Mouse (Mus musculus) limb, embryonic 13.5 days (tissue): ENCODE measurements around the gene Adam30. TPM values are rescaled to one million over a fixed set of nuclear protein-coding genes. Genes with fewer than 3 reads are reported as not detected.
"Not testable (repeated sequence)": the region's sequence is repeated elsewhere in the genome, so short reads cannot be mapped to it uniquely, and the experiment has no call there.

Source experiments
- ATAC-seq: fragments of 200-750 bp; cut with Nextera tagmentation; 2 replicates; pipeline ENCODE4 v1.8.0; 2017; ENCODE audit warnings: low read depth, moderate number of reproducible peaks, moderate TSS enrichment; ENCODE audit not compliant: low FRiP score
- H3K27ac ChIP-seq: fragments of 300-500 bp; sonication (generic); 2 replicates; pipeline ENCODE4 v1.5.1; 2015; ENCODE audit warnings: inconsistent platforms, mild to moderate bottlenecking, moderate library complexity
- H3K27me3 ChIP-seq: fragments of 300-500 bp; sonication (generic); 2 replicates; pipeline ENCODE4 v1.6.1; 2015; ENCODE audit warnings: mild to moderate bottlenecking, inconsistent platforms
- H3K36me3 ChIP-seq: fragments of 300-500 bp; sonication (generic); 2 replicates; pipeline ENCODE4 v1.6.1; 2015; ENCODE audit warnings: inconsistent platforms, mild to moderate bottlenecking, moderate library complexity
- H3K4me1 ChIP-seq: fragments of 300-500 bp; sonication (generic); 2 replicates; pipeline ENCODE4 v1.6.1; 2015; ENCODE audit warnings: inconsistent platforms
- H3K4me2 ChIP-seq: fragments of 300-500 bp; sonication (generic); replicated peaks from 2 replicates; pipeline ENCODE4 v1.6.1; 2015; ENCODE audit warnings: inconsistent platforms, mild to moderate bottlenecking, moderate library complexity
- H3K4me3 ChIP-seq: fragments of 300-500 bp; sonication (generic); 2 replicates; pipeline ENCODE4 v1.5.1; 2015; ENCODE audit warnings: moderate library complexity, mild to moderate bottlenecking, inconsistent platforms
- H3K9ac ChIP-seq: fragments of 300-500 bp; sonication (generic); 2 replicates; pipeline ENCODE4 v1.6.1; 2015; ENCODE audit warnings: mild to moderate bottlenecking, inconsistent platforms
- H3K9me3 ChIP-seq: fragments of 300-500 bp; sonication (generic); 2 replicates; pipeline ENCODE4 v1.6.1; 2016; ENCODE audit warnings: inconsistent platforms
- WGBS: fragments of 180-500 bp; shearing (Covaris S2); methylation state at CpG from one replicate; pipeline ENCODE4 v1.1.7; 2015; 5-methylcytosine and 5-hydroxymethylcytosine counted together
- polyA plus RNA-seq: library from polyadenylated mRNA; unstranded; fragments of >200 nt; fragmentation: Nextera tagmentation; extraction: Ambion mirVana; gene quantifications from 2 replicates; pipeline ENCODE4 v1.2.1, GENCODE M21; 2015

Adam30 gene
- not detected in 2 replicates for polyA plus RNA-seq

DNA sequence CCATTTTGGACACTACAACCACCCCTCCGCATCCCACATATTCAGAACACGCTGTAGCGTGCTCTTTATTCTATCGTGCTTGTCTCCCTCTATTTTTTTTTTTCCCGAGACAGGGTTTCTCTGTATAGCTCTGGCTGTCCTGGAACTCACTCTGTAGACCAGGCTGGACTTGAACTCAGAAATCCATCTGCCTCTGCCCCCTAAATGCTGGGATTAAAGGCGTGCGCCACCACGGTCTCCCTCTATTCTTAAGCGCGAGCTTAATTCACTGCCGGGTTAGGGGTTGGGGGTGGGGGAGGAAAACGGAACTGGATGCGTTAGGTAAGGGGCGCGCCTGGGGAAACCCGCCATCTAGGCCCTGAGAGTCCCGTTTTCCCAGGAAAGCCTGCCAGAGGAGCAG is at the start of gene Adam30:
Gene Adam30 (plus strand): TSS at position 301 of the 400 bp plus-strand sequence.
- no peak for ATAC-seq
- H3K4me3 ChIP-seq: no peak within 1 kb of the TSS
- 0 out of 2 replicates have a peak, but pooled peaks cover 3% of the 10 kb centered on the region for H3K4me1 ChIP-seq
- WGBS: 86% methylated on average over 17 of the region's 17 CpGs
- no peak within 1 kb of the TSS for H3K27ac ChIP-seq
- no peaks in the 10 kb centered on the region for H3K9me3 ChIP-seq
- H3K9ac ChIP-seq: no peak within 1 kb of the TSS
- no peak within 1 kb of the TSS for H3K4me2 ChIP-seq
- H3K27me3 ChIP-seq: no peaks in the 10 kb centered on the region
- H3K36me3 ChIP-seq: no peaks in the 10 kb centered on the region

DNA sequence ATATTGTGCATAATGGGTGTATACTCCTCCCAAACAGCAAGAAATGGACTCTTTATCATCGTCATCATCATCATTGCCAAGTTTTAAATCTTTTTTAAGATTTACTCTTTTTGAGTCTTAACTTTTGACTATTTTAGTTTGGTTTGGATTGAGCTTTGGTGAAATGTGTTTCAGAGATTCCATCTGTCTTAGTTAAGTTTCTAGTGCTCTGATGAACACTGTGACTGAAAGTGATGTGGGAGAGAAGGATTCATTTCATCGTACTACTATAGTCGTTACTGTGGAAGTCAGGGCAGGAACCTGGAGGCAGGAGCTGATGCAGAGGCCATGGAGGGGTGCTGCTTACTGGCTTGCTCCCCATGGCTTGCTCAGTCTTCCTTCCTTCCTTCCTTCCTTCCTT is 42.2 kb upstream of the Adam30 start:
- peaks cover 90% of the 10 kb centered on the region for H3K36me3 ChIP-seq
- 93% methylated on average over 3 of the region's 3 CpGs for WGBS
- H3K27ac ChIP-seq: no peak overlapping the region

GRCm38 (mm10) chr3:98119338-98119737 is 41.1 kb upstream of the Adam30 start:
- H3K9me3 ChIP-seq: no peaks in the 10 kb centered on the region
- no peak overlapping the region for H3K4me3 ChIP-seq
- H3K4me2 ChIP-seq: no peak overlapping the region
- WGBS: 86% methylated on average over 6 of the region's 6 CpGs
- ATAC-seq: no peak
- no peak overlapping the region for H3K27ac ChIP-seq
- H3K27me3 ChIP-seq: no peaks in the 10 kb centered on the region
- H3K4me1 ChIP-seq: no peaks in the 10 kb centered on the region
- no peak overlapping the region for H3K9ac ChIP-seq
- peaks cover 92% of the 10 kb centered on the region for H3K36me3 ChIP-seq

More for the DNA sequence above, 42.2 kb upstream of the Adam30 start:
- Histone ChIP-seq H3K27me3 (no peaks in the 10 kb centered on the region), H3K4me2 (no peak overlapping the region), H3K9me3 (no peaks in the 10 kb centered on the region), H3K4me3 (no peak overlapping the region), H3K9ac (no peak overlapping the region), H3K4me1 (no peaks in the 10 kb centered on the region)
- ATAC-seq: no peak

GRCm38 (mm10) chr3:98120884-98121283 is 39.5 kb upstream of the Adam30 start:
- Histone ChIP-seq H3K4me1 (no peaks in the 10 kb centered on the region), H3K27ac (no peak overlapping the region), H3K4me2 (no peak overlapping the region), H3K27me3 (no peaks in the 10 kb centered on the region), H3K9me3 (no peaks in the 10 kb centered on the region), H3K36me3 (peaks cover 92% of the 10 kb centered on the region), H3K9ac (no peak overlapping the region), H3K4me3 (no peak overlapping the region)
- ATAC-seq: no peak
- WGBS: 75% methylated on average over 6 of the region's 6 CpGs

GRCm38 (mm10) chr3:98127775-98128174 is 32.7 kb upstream of the Adam30 start:
- 87% methylated on average over 2 of the region's 2 CpGs for WGBS
- peaks cover 89% of the 10 kb centered on the region for H3K36me3 ChIP-seq
- no peak overlapping the region for H3K4me3 ChIP-seq
- no peaks in the 10 kb centered on the region for H3K9me3 ChIP-seq
- H3K27me3 ChIP-seq: no peaks in the 10 kb centered on the region
- no peak overlapping the region for H3K4me2 ChIP-seq
- no peak for ATAC-seq
- H3K27ac ChIP-seq: no peak overlapping the region
- H3K9ac ChIP-seq: no peak overlapping the region
- no peaks in the 10 kb centered on the region for H3K4me1 ChIP-seq

DNA sequence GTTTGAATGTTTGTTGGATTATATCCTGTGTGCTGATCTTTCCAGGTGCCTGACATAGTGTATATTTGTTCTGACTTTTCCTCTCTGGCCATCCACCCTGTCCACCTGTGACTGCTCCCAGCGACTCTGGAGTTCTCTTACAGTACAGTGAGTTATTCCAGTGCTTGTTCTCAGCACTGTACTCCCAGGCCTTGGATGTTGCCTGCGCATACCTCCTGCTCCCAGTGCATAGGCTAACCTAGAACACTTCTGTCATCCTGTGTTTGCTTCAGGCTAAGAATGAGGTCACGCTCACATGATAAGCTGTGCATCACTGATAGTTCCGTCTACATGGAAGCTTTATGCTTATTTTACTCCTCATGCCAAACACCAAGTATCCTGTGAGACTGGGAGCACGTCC is 31.7 kb upstream of the Adam30 start:
- no peaks in the 10 kb centered on the region for H3K9me3 ChIP-seq
- no peaks in the 10 kb centered on the region for H3K4me1 ChIP-seq
- H3K27ac ChIP-seq: no peak overlapping the region
- no peak overlapping the region for H3K4me3 ChIP-seq
- peaks cover 89% of the 10 kb centered on the region for H3K36me3 ChIP-seq
- no peak for ATAC-seq
- no peak overlapping the region for H3K4me2 ChIP-seq
- H3K27me3 ChIP-seq: no peaks in the 10 kb centered on the region
- 92% methylated on average over 5 of the region's 5 CpGs for WGBS
- no peak overlapping the region for H3K9ac ChIP-seq

DNA sequence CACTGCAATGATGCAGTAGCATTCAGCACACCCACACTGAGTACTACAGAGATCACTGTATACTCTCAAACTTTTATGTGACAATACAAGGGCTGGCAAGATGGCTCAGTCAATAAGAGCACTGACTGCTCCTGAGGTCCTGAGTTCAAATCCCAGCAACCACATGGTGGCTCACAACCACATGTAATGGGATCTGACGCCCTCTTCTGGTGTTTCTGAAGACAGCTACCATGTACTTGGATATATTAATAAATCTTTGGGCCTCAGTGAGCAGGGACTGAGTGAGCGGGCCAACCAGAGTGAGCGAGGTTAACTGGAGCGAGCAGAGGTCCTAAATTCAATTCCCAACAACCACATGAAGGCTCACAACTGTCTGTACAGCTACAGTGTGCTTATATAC is 28.3 kb upstream of the Adam30 start:
- peaks cover 90% of the 10 kb centered on the region for H3K36me3 ChIP-seq
- H3K4me3 ChIP-seq, H3K27me3 ChIP-seq, H3K9me3 ChIP-seq, H3K4me2 ChIP-seq, H3K27ac ChIP-seq, H3K9ac ChIP-seq, ATAC-seq, H3K4me1 ChIP-seq: not testable (repeated sequence)
- 92% methylated on average over 4 of the region's 4 CpGs for WGBS

GRCm38 (mm10) chr3:98132636-98133035 is 27.8 kb upstream of the Adam30 start:
- Histone ChIP-seq H3K36me3 (peaks cover 91% of the 10 kb centered on the region), H3K9ac (no peak overlapping the region), H3K27ac (no peak overlapping the region), H3K4me1 (no peaks in the 10 kb centered on the region), H3K9me3 (no peaks in the 10 kb centered on the region), H3K27me3 (no peaks in the 10 kb centered on the region), H3K4me3 (no peak overlapping the region), H3K4me2 (no peak overlapping the region)
- no peak for ATAC-seq
- WGBS: 94% methylated on average over 8 of the region's 8 CpGs

GRCm38 (mm10) chr3:98141456-98141855 is 19.0 kb upstream of the Adam30 start:
- Histone ChIP-seq H3K36me3 (peaks cover 97% of the 10 kb centered on the region), H3K9me3 (no peaks in the 10 kb centered on the region), H3K27me3 (no peaks in the 10 kb centered on the region), H3K4me1 (no peaks in the 10 kb centered on the region), H3K9ac (no peak overlapping the region), H3K27ac (no peak overlapping the region), H3K4me3 (no peak overlapping the region), H3K4me2 (no peak overlapping the region)
- 95% methylated on average over 15 of the region's 15 CpGs for WGBS
- no peak for ATAC-seq

DNA sequence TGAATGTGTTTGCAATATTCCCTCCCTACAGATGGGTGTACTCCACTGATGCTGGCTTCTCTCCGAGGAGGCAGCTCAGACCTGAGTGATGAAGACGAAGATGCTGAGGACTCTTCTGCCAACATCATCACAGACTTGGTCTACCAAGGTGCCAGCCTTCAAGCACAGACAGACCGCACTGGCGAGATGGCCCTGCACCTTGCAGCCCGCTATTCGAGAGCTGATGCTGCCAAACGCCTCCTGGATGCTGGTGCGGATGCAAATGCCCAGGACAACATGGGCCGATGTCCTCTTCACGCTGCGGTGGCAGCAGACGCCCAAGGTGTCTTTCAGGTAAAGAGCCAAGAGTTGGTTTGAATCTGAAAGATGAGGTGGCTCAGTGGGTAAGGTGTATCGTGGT is 17.6 kb upstream of the Adam30 start:
- peaks cover 97% of the 10 kb centered on the region for H3K36me3 ChIP-seq
- no peak overlapping the region for H3K27ac ChIP-seq
- H3K27me3 ChIP-seq: no peaks in the 10 kb centered on the region
- WGBS: 94% methylated on average over 13 of the region's 13 CpGs
- H3K4me2 ChIP-seq: no peak overlapping the region
- no peaks in the 10 kb centered on the region for H3K9me3 ChIP-seq
- H3K9ac ChIP-seq: no peak overlapping the region
- no peaks in the 10 kb centered on the region for H3K4me1 ChIP-seq
- no peak overlapping the region for H3K4me3 ChIP-seq
- no peak for ATAC-seq

DNA sequence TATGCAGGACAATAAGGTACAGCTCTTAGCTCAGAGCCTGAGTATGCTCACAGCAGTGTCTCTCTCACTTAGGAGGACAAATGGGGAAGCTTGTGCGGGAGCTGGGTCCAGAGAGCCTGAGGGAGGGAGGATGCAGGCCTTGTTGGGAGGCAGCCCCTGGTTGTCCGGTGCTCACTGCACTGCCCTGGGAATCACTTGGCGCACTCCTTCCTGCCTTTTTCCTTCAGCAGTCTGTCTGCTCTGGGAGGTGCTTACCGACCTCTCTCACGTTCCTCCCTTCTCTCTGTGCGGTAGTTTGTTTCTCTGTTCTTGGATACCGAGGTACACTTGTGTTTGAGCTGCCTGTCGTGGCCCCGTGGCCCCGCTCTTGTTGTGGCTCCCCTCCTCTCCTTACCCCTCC is 15.2 kb upstream of the Adam30 start:
- no peak for ATAC-seq
- whole genome bisulfite sequencing: 88% methylated on average over 10 of the region's 10 CpGs

DNA sequence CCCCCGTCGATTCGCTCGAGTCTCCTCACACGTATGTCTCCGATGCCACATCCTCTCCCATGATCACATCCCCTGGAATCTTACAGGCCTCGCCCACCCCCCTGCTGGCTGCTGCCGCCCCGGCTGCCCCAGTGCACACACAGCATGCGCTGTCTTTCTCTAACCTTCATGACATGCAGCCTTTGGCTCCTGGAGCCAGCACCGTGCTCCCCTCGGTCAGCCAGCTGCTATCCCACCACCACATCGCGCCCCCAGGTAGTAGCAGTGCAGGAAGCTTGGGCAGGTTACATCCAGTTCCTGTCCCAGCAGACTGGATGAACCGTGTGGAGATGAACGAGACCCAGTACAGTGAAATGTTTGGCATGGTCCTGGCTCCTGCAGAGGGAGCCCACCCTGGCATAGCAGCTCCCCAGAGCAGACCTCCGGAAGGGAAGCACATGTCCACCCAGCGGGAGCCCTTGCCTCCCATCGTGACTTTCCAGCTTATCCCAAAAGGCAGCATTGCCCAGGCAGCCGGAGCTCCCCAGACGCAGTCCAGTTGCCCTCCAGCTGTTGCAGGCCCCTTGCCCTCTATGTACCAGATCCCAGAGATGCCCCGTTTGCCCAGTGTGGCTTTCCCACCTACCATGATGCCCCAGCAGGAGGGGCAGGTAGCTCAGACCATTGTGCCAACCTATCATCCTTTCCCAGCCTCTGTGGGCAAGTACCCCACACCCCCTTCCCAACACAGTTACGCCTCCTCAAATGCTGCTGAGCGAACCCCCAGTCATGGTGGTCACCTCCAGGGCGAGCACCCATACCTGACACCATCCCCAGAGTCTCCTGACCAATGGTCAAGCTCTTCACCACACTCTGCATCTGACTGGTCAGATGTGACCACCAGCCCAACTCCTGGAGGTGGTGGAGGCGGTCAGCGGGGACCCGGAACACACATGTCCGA is 13.7 kb upstream of the Adam30 start:
- Histone ChIP-seq H3K9ac (no peak overlapping the region), H3K36me3 (peaks cover 97% of the 10 kb centered on the region), H3K4me2 (no peak overlapping the region), H3K27me3 (no peaks in the 10 kb centered on the region), H3K27ac (no peak overlapping the region), H3K4me1 (no peaks in the 10 kb centered on the region), H3K4me3 (no peak overlapping the region), H3K9me3 (no peaks in the 10 kb centered on the region)
- 93% methylated on average over 29 of the region's 29 CpGs for WGBS
- ATAC-seq: no peak

More for the DNA sequence above, 15.2 kb upstream of the Adam30 start:
- no peak overlapping the region for H3K4me3 ChIP-seq
- H3K9me3 ChIP-seq: no peaks in the 10 kb centered on the region
- no peak overlapping the region for H3K4me2 ChIP-seq
- peaks cover 95% of the 10 kb centered on the region for H3K36me3 ChIP-seq
- no peaks in the 10 kb centered on the region for H3K27me3 ChIP-seq
- no peak overlapping the region for H3K9ac ChIP-seq
- no peaks in the 10 kb centered on the region for H3K4me1 ChIP-seq
- no peak overlapping the region for H3K27ac ChIP-seq

GRCm38 (mm10) chr3:98147706-98148105 is 12.7 kb upstream of the Adam30 start:
- H3K36me3 ChIP-seq: peaks cover 92% of the 10 kb centered on the region
- ATAC-seq: no peak
- no peaks in the 10 kb centered on the region for H3K9me3 ChIP-seq
- no peak overlapping the region for H3K4me3 ChIP-seq
- H3K9ac ChIP-seq: no peak overlapping the region
- H3K27ac ChIP-seq: no peak overlapping the region
- H3K4me1 ChIP-seq: no peaks in the 10 kb centered on the region
- WGBS: 92% methylated on average over 14 of the region's 14 CpGs
- H3K27me3 ChIP-seq: no peaks in the 10 kb centered on the region
- H3K4me2 ChIP-seq: no peak overlapping the region
